Mouse (Mus musculus) lung, adult 2 months (tissue): Measurements from ENCODE around the gene Ripor3. TPM values are rescaled to one million over a fixed set of nuclear protein-coding genes. Genes with fewer than 3 reads are reported as not detected.

Source experiments
- DNase-seq: peaks from one replicate; pipeline ENCODE4 v3.0.0; 2022
- H3K4me1 ChIP-seq: fragments of 200-500 bp; 2 replicates; pipeline ENCODE4 v1.6.1; 2011; ENCODE audit warnings: low read length; ENCODE audit not compliant: control insufficient read depth, insufficient read depth
- H3K4me3 ChIP-seq: fragments of 200-500 bp; replicated peaks from 2 replicates; pipeline ENCODE3; 2011; ENCODE audit warnings: low read depth, mild to moderate bottlenecking, control low read depth, low read length; ENCODE audit errors: extremely low read depth
- CTCF ChIP-seq: fragments of 200-500 bp; IDR thresholded peaks from 2 replicates; pipeline ENCODE4 v1.5.1; 2011; ENCODE audit warnings: mild to moderate bottlenecking, low read length, control low read depth; ENCODE audit not compliant: insufficient read depth
- POLR2A ChIP-seq: fragments of 200-500 bp; IDR thresholded peaks from 2 replicates; pipeline ENCODE4 v1.6.1; 2011; ENCODE audit warnings: low read depth, mild to moderate bottlenecking, control low read depth, low read length, borderline replicate concordance; ENCODE audit errors: extremely low read depth
- WGBS: fragments of 180-500 bp; shearing (Covaris S2); methylation state at CpG from one replicate; pipeline ENCODE4 v1.1.7; 2018; 5-methylcytosine and 5-hydroxymethylcytosine counted together
- polyA plus RNA-seq: library from polyadenylated mRNA; depleted of rRNA; stranded (reverse); fragments of >200 nt; gene quantifications from 2 replicates; pipeline ENCODE4 v1.2.3, GENCODE M21; 2012; rRNA removed

Ripor3 gene
- polyA plus RNA-seq, 1 experiment, result 5.3 TPM

GRCm38 (mm10) chr2:167941320-167941719 lies 69.1 kb downstream of the Ripor3 start:
- 76% methylated on average over 4 of the region's 4 CpGs for WGBS
- Histone ChIP-seq H3K4me3 (no peak overlapping the region), H3K4me1 (peaks cover 47% of the 10 kb centered on the region)
- DNase-seq, result no peak
- TF ChIP-seq CTCF (no peak), POLR2A (no peak)

DNA sequence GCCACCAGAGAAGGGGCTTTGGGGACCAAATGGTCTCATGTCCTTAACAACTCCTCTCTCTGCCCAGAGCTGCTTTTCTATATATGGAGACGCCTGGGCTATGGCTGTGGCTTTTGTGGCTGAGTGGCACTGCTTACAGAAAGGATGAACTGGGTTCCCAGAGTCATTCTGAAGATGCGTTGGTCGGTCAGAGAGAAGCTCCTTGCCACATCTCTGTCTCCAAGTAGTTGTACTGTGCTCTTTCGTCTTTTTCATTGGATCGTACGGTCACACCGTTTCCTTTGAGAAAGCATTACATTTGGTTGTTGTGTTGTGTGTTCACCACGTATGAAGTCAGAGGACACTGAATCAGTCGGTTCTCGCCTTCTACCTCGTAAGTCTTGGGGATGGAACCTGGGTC lies 69.8 kb downstream of the Ripor3 start:
- Histone ChIP-seq H3K4me3 (no peak overlapping the region), H3K4me1 (peaks cover 47% of the 10 kb centered on the region)
- no peak for DNase-seq
- no peak for TF ChIP-seq POLR2A
- WGBS, result 79% methylated on average over 11 of the region's 11 CpGs

DNA sequence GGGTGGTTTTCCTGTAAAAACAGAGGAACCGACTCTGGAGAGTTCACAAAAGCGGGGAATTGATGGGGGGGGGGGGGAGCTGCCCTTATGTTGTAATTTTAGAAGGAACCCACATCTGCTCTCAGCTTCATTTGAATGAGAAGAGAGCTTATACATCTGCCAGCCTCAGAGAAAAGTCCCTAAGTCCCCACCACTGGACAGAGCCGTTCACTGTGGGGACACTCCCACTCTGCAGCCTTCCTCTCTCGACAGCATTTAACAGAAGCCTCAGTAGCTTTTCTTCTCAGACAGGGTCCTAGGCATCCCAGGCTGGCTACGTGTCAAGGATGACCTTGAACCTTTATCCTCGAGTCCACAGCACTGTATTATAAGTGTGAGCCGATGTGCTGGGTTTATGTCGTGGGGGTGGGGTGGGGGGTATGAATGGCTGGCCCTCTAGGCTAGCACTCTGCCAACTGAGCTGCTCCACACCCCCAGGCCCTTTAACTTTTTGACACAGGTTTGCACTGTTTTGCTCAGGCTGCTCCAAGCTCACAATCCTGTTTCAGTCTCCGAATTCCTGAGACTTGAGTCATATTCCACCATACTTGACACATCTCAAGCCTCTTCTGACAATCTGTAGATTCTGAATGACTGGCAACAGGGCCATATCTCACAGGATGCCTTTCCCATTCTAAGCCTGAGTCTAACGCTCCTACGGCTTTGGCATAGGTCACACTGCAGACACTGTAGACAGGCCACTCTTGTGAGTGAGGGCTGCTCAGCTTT lies 70.6 kb downstream of the Ripor3 start:
- no peak for DNase-seq
- Histone ChIP-seq H3K4me1 (peaks cover 47% of the 10 kb centered on the region), H3K4me3 (no peak overlapping the region)
- 40% methylated on average over 11 of the region's 11 CpGs for WGBS
- TF ChIP-seq CTCF, result no peak
- no peak for TF ChIP-seq POLR2A

DNA sequence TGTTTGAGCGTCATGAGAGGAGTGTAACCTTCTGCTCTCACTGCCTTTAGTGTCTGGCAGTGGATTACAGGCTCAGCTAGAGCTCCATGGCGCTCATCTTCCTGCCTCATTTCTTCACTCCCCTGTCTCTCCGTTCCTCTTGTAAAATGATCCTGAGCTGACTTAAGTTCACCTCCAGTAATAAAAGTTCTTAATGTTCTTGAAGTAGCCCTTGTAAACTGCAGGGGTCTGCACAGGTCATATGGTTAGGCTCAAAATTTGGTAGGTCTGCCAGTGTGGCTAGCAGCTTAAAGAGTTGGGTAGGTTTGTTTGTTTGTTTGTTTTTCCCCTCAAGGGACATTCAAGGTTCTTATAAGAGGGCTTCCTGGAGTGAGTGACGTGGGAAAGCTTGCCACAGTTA lies 71.2 kb downstream of the Ripor3 start:
- TF ChIP-seq POLR2A (no peak), CTCF (no peak)
- no peak overlapping the region for H3K4me3 ChIP-seq
- DNase-seq, result no peak
- WGBS, result 53% methylated on average over 4 of the region's 4 CpGs
- H3K4me1 ChIP-seq, result peaks cover 43% of the 10 kb centered on the region

- no peak for DNase-seq
- no peak for TF ChIP-seq POLR2A
- no peak for TF ChIP-seq CTCF
- Histone ChIP-seq H3K4me3 (no peak overlapping the region), H3K4me1 (peaks cover 43% of the 10 kb centered on the region)
- 70% methylated on average over 3 of the region's 3 CpGs for WGBS
Observed at GRCm38 (mm10) chr2:167938786-167939185, 71.6 kb downstream of the Ripor3 start.

DNA sequence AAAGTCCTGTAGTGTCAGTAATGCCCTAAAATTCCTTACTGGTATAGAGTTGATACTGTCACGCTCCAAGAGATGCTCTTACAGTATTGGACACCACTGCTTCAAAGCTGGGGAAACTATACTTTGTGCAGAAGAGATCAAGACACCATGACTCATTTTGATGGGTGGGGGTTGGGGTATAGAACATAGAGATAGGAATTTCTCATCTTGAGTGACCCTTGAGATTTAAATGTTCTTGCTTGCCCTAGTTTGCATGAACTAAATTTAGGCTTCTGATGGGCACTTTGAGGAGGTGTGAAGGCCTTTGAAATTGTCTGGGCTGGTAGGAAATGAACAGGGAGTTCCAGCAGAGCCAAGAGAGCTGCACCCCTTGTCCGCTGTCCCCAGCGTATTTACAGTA lies 74.5 kb downstream of the Ripor3 start:
- Histone ChIP-seq H3K4me1 (peaks cover 23% of the 10 kb centered on the region), H3K4me3 (no peak overlapping the region)
- DNase-seq, result no peak
- 84% methylated on average over 3 of the region's 3 CpGs for WGBS
- TF ChIP-seq POLR2A, result no peak
- no peak for TF ChIP-seq CTCF

GRCm38 (mm10) chr2:167933397-167933796 lies 77.0 kb downstream of the Ripor3 start:
- WGBS, result 26% methylated on average over 7 of the region's 7 CpGs
- Histone ChIP-seq H3K4me3 (no peak overlapping the region), H3K4me1 (peaks cover 8% of the 10 kb centered on the region)
- DNase-seq, result no peak
- TF ChIP-seq CTCF, result no peak
- TF ChIP-seq POLR2A, result no peak

DNA sequence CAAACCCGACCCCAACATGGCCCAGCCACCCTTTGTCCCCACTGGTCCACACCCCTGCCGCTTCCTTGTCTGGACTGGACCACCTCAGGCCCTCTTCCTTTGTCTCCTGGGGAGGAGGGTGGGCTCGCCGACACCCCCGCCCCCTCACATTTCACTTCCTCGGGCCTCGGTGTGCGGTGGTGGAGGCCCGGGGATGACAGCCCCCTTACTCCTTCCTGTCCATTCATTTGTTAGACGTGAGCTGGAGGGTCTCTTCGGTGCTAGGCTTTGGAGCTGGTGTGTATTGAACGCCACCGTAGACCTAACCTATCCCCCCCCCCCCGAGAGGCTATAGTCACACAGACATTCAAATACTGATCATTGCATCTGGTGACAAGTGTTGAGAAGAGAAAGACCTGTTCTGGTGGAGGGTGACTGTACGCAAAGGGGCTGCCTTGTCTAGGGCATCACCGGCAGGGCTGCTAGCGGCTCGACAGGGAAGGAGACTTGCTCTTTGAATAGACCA lies 77.6 kb downstream of the Ripor3 start:
- Histone ChIP-seq H3K4me1 (peaks cover 8% of the 10 kb centered on the region), H3K4me3 (peak overlapping the region; percentile 91)
- no peak for TF ChIP-seq CTCF
- no peak for TF ChIP-seq POLR2A
- 0% methylated on average over 18 of the region's 18 CpGs for WGBS
- DNase-seq, result no peak

GRCm38 (mm10) chr2:167931985-167932726 lies 78.3 kb downstream of the Ripor3 start, which contains the start of gene Ptpn1:
Gene Ptpn1 (plus strand): TSS chr2:167932057.
- peaks cover 8% of the 10 kb centered on the region for H3K4me1 ChIP-seq
- H3K4me3 ChIP-seq, result peak within 1 kb of the TSS; percentile 91
- TF ChIP-seq CTCF, result no peak
- peak; percentile 73; the same call in 1 of the 2 replicates for TF ChIP-seq POLR2A
- WGBS, result under 1% methylated on average over 99 of the region's 99 CpGs
- peak; percentile 97 for DNase-seq

GRCm38 (mm10) chr2:167930975-167931374 lies 79.4 kb downstream of the Ripor3 start:
- no peak for TF ChIP-seq POLR2A
- no peak for TF ChIP-seq CTCF
- Histone ChIP-seq H3K4me3 (no peak overlapping the region), H3K4me1 (peaks cover 8% of the 10 kb centered on the region)
- 94% methylated on average over 3 of the region's 3 CpGs for WGBS
- DNase-seq, result no peak

Other genes starting within 250 kb of the Ripor3 start
- gene Ptpn1, start 78.6 kb downstream of the Ripor3 start, polyA plus RNA-seq, result 65.9 and 69.9 TPM in 2 replicates
- gene Pard6b, start 70.4 kb upstream of the Ripor3 start, polyA plus RNA-seq, result 51.6 and 60.1 TPM in 2 replicates
- gene Adnp, start 196.5 kb upstream of the Ripor3 start, polyA plus RNA-seq, result 16.2 and 18.3 TPM in 2 replicates
- gene Gm20716, start 219.7 kb upstream of the Ripor3 start, polyA plus RNA-seq, result 0.48 and 5.4 TPM in 2 replicates
- 21.4 and 25.5 TPM in 2 replicates for gene Dpm1, start 220.0 kb upstream of the Ripor3 start, polyA plus RNA-seq
- gene Mocs3, start 220.0 kb upstream of the Ripor3 start, polyA plus RNA-seq, result 14.4 and 25.9 TPM in 2 replicates